Mouse (Mus musculus): ENCODE results near the gene Ifna14. TPM values are rescaled to one million over a fixed set of nuclear protein-coding genes. Genes with fewer than 3 reads are reported as not detected.
"Not testable (repeated sequence)": the region's sequence is repeated elsewhere in the genome, so short reads cannot be mapped to it uniquely, and the experiment has no call there.

Gene Ifna14
- not detected in 2 replicates for polyA plus RNA-seq (2015; fragmentation: Nextera tagmentation; extraction: Ambion mirVana)

- WGBS, result 80% methylated on average over 1 of the region's 1 CpGs
These were observed at the start of gene Ifna14 for GRCm38 (mm10) chr4:88571698-88572097. Gene Ifna14, minus strand, starts transcription at chr4:88571798.

GRCm38 (mm10) chr4:88603276-88603675 is 31.7 kb upstream of the Ifna14 start, which contains the start of gene Ifna12:
Gene Ifna12, minus strand, starts transcription at chr4:88603376.
- H3K4me2 ChIP-seq (replicated peaks), result no peak within 1 kb of the TSS
- no peak within 1 kb of the TSS for H3K4me3 ChIP-seq
- H3K9ac ChIP-seq, result no peak within 1 kb of the TSS
- H3K4me1 ChIP-seq, result no peaks in the 10 kb centered on the region
- H3K9me3 ChIP-seq, result no peaks in the 10 kb centered on the region
- no peaks in the 10 kb centered on the region for H3K36me3 ChIP-seq
- no peak for ATAC-seq (ENCODE audit: low FRiP score, low read depth)
- no peak within 1 kb of the TSS for H3K27ac ChIP-seq
- no peaks in the 10 kb centered on the region for H3K27me3 ChIP-seq

More at GRCm38 (mm10) chr4:88571698-88572097, at the start of gene Ifna14:
- H3K36me3 ChIP-seq, result no peaks in the 10 kb centered on the region
- H3K9ac ChIP-seq, result no peak within 1 kb of the TSS
- no peaks in the 10 kb centered on the region for H3K9me3 ChIP-seq
- H3K4me2 ChIP-seq (replicated peaks), result no peak within 1 kb of the TSS
- H3K4me1 ChIP-seq, result no peaks in the 10 kb centered on the region
- H3K4me3 ChIP-seq, result no peak within 1 kb of the TSS
- H3K27ac ChIP-seq, result no peak within 1 kb of the TSS
- no peaks in the 10 kb centered on the region for H3K27me3 ChIP-seq
- no peak for ATAC-seq (ENCODE audit: low FRiP score, low read depth)

GRCm38 (mm10) chr4:88592285-88592684 is 20.7 kb upstream of the Ifna14 start, which contains the start of gene Ifna9:
Gene Ifna9, minus strand, starts transcription at chr4:88592385.
- H3K9me3 ChIP-seq, result no peaks in the 10 kb centered on the region
- H3K4me1 ChIP-seq, result no peaks in the 10 kb centered on the region
- no peaks in the 10 kb centered on the region for H3K27me3 ChIP-seq
- no peak within 1 kb of the TSS for H3K4me2 ChIP-seq (replicated peaks)
- no peaks in the 10 kb centered on the region for H3K36me3 ChIP-seq
- no peak within 1 kb of the TSS for H3K4me3 ChIP-seq
- H3K27ac ChIP-seq, result no peak within 1 kb of the TSS
- WGBS, result 84% methylated on average over 1 of the region's 1 CpGs
- ATAC-seq (ENCODE audit: low FRiP score, low read depth), result no peak
- no peak within 1 kb of the TSS for H3K9ac ChIP-seq

- 91% methylated on average over 1 of the region's 1 CpGs for WGBS
- H3K27me3 ChIP-seq, result no peaks in the 10 kb centered on the region
- no peak overlapping the region for H3K9ac ChIP-seq
- H3K27ac ChIP-seq, result no peak overlapping the region
- H3K4me1 ChIP-seq, result no peaks in the 10 kb centered on the region
- H3K4me3 ChIP-seq, result no peak overlapping the region
- H3K9me3 ChIP-seq, result no peaks in the 10 kb centered on the region
- no peak for ATAC-seq (ENCODE audit: low FRiP score, low read depth)
- no peak overlapping the region for H3K4me2 ChIP-seq (replicated peaks)
- no peaks in the 10 kb centered on the region for H3K36me3 ChIP-seq
These were observed 9.8 kb downstream of the Ifna14 start for GRCm38 (mm10) chr4:88561791-88562190.

GRCm38 (mm10) chr4:88558145-88558544 is 13.5 kb downstream of the Ifna14 start, which contains the start of gene Ifna15:
Gene Ifna15, minus strand, starts transcription at chr4:88558245.
- ATAC-seq (ENCODE audit: low FRiP score, low read depth); H3K27me3 ChIP-seq; H3K4me1 ChIP-seq; H3K27ac ChIP-seq; H3K4me3 ChIP-seq; H3K9ac ChIP-seq; H3K9me3 ChIP-seq; H3K4me2 ChIP-seq (replicated peaks); H3K36me3 ChIP-seq: not testable (repeated sequence)

- 33% methylated on average over 22 of the region's 22 CpGs for WGBS
- Histone ChIP-seq H3K4me2 (replicated peaks) (peak overlapping the region; percentile 59), H3K36me3 (no peaks in the 10 kb centered on the region), H3K9me3 (no peaks in the 10 kb centered on the region), H3K4me1 (0 out of 2 replicates have a peak, but pooled peaks cover 4% of the 10 kb centered on the region), H3K9ac (no peak overlapping the region), H3K27me3 (0 out of 2 replicates have a peak, but pooled peaks cover 10% of the 10 kb centered on the region), H3K4me3 (peak overlapping the region; percentile 31), H3K27ac (no peak overlapping the region)
- ATAC-seq (ENCODE audit: low FRiP score, low read depth), result peak; percentile 48; the same call in 1 of the 2 replicates
These were observed 21.2 kb downstream of the Ifna14 start for GRCm38 (mm10) chr4:88550161-88550945.

- Histone ChIP-seq H3K4me3 (no peak overlapping the region), H3K36me3 (no peaks in the 10 kb centered on the region), H3K27me3 (0 out of 2 replicates have a peak, but pooled peaks cover 10% of the 10 kb centered on the region), H3K4me2 (replicated peaks) (no peak overlapping the region), H3K27ac (no peak overlapping the region), H3K4me1 (0 out of 2 replicates have a peak, but pooled peaks cover 4% of the 10 kb centered on the region), H3K9me3 (no peaks in the 10 kb centered on the region), H3K9ac (no peak overlapping the region)
- 75% methylated on average over 1 of the region's 1 CpGs for WGBS
- no peak for ATAC-seq (ENCODE audit: low FRiP score, low read depth)
These were observed 23.6 kb downstream of the Ifna14 start for GRCm38 (mm10) chr4:88547986-88548385.

GRCm38 (mm10) chr4:88543649-88544234 is 27.9 kb downstream of the Ifna14 start:
- Histone ChIP-seq H3K4me1 (no peaks in the 10 kb centered on the region), H3K36me3 (no peaks in the 10 kb centered on the region), H3K4me3 (no peak overlapping the region), H3K9me3 (no peaks in the 10 kb centered on the region), H3K4me2 (replicated peaks) (no peak overlapping the region), H3K9ac (no peak overlapping the region), H3K27ac (no peak overlapping the region), H3K27me3 (0 out of 2 replicates have a peak, but pooled peaks cover 10% of the 10 kb centered on the region)
- 0 out of 2 replicates have a peak, but pooled peaks have one; percentile 51 for ATAC-seq (ENCODE audit: low FRiP score, low read depth)
- 50% methylated on average over 2 of the region's 2 CpGs for WGBS

- no peaks in the 10 kb centered on the region for H3K9me3 ChIP-seq
- ATAC-seq (ENCODE audit: low FRiP score, low read depth), result no peak
- H3K27ac ChIP-seq, result no peak overlapping the region
- no peaks in the 10 kb centered on the region for H3K27me3 ChIP-seq
- H3K9ac ChIP-seq, result no peak overlapping the region
- 81% methylated on average over 12 of the region's 12 CpGs for WGBS
- H3K4me2 ChIP-seq (replicated peaks), result no peak overlapping the region
- no peaks in the 10 kb centered on the region for H3K36me3 ChIP-seq
- no peak overlapping the region for H3K4me3 ChIP-seq
- H3K4me1 ChIP-seq, result no peaks in the 10 kb centered on the region
These were observed 34.3 kb downstream of the Ifna14 start for GRCm38 (mm10) chr4:88537328-88537727.

GRCm38 (mm10) chr4:88536640-88537039 is 35.0 kb downstream of the Ifna14 start:
- Histone ChIP-seq H3K9ac (no peak overlapping the region), H3K27me3 (no peaks in the 10 kb centered on the region), H3K36me3 (no peaks in the 10 kb centered on the region), H3K4me3 (no peak overlapping the region), H3K4me2 (replicated peaks) (no peak overlapping the region), H3K9me3 (no peaks in the 10 kb centered on the region), H3K27ac (no peak overlapping the region), H3K4me1 (no peaks in the 10 kb centered on the region)
- no peak for ATAC-seq (ENCODE audit: low FRiP score, low read depth)
- 73% methylated on average over 7 of the region's 7 CpGs for WGBS

GRCm38 (mm10) chr4:88535742-88536141 is 35.9 kb downstream of the Ifna14 start:
- no peak overlapping the region for H3K27ac ChIP-seq
- no peak overlapping the region for H3K4me2 ChIP-seq (replicated peaks)
- no peak overlapping the region for H3K4me3 ChIP-seq
- H3K9ac ChIP-seq, result no peak overlapping the region
- ATAC-seq (ENCODE audit: low FRiP score, low read depth), result no peak
- H3K27me3 ChIP-seq, result no peaks in the 10 kb centered on the region
- no peaks in the 10 kb centered on the region for H3K9me3 ChIP-seq
- no peaks in the 10 kb centered on the region for H3K36me3 ChIP-seq
- WGBS, result 95% methylated on average over 1 of the region's 1 CpGs
- H3K4me1 ChIP-seq, result no peaks in the 10 kb centered on the region

- H3K36me3 ChIP-seq, result no peaks in the 10 kb centered on the region
- no peaks in the 10 kb centered on the region for H3K4me1 ChIP-seq
- ATAC-seq (ENCODE audit: low FRiP score, low read depth), result no peak
- WGBS, result 84% methylated on average over 1 of the region's 1 CpGs
- H3K27ac ChIP-seq, result no peak overlapping the region
- no peak overlapping the region for H3K4me2 ChIP-seq (replicated peaks)
- H3K27me3 ChIP-seq, result no peaks in the 10 kb centered on the region
- H3K9ac ChIP-seq, result no peak overlapping the region
- H3K9me3 ChIP-seq, result no peaks in the 10 kb centered on the region
- no peak overlapping the region for H3K4me3 ChIP-seq
These were observed 36.7 kb downstream of the Ifna14 start for GRCm38 (mm10) chr4:88534903-88535302.
